Mouse (Mus musculus): Measurements from ENCODE around the gene Gsx2. TPM values are rescaled to one million over a fixed set of nuclear protein-coding genes. Genes with fewer than 3 reads are reported as not detected.

Gsx2 gene
- polyA plus RNA-seq, 1 experiment from 2014 or later, result 0.32 TPM

- Histone ChIP-seq H3K4me2 (no peak overlapping the region), H3K27ac (no peak overlapping the region), H3K9ac (no peak overlapping the region), H3K4me3 (no peak overlapping the region), H3K36me3 (replicated peaks) (no peaks in the 10 kb centered on the region), H3K9me3 (no peaks in the 10 kb centered on the region), H3K27me3 (replicated peaks) (peaks cover 95% of the 10 kb centered on the region), H3K4me1 (peaks cover 10% of the 10 kb centered on the region)
- 0% methylated on average over 13 of the region's 13 CpGs for WGBS
- ATAC-seq (replicated peaks), result no peak
These were observed 5.3 kb upstream of the Gsx2 start for GRCm38 (mm10) chr5:75070132-75070531.

- ATAC-seq (replicated peaks), result no peak
- Histone ChIP-seq H3K4me1 (peaks cover 17% of the 10 kb centered on the region), H3K27ac (no peak overlapping the region)
These were observed 4.6 kb upstream of the Gsx2 start for GRCm38 (mm10) chr5:75070656-75071375.

GRCm38 (mm10) chr5:75071951-75072350 is 3.5 kb upstream of the Gsx2 start:
- Histone ChIP-seq H3K4me3 (no peak overlapping the region), H3K9me3 (no peaks in the 10 kb centered on the region), H3K4me1 (peaks cover 19% of the 10 kb centered on the region)

More at GRCm38 (mm10) chr5:75070656-75071375, 4.6 kb upstream of the Gsx2 start:
- H3K4me3 ChIP-seq, result no peak overlapping the region
- H3K4me2 ChIP-seq, result no peak overlapping the region
- under 1% methylated on average over 23 of the region's 23 CpGs for WGBS
- H3K36me3 ChIP-seq (replicated peaks), result no peaks in the 10 kb centered on the region
- no peaks in the 10 kb centered on the region for H3K9me3 ChIP-seq
- no peak overlapping the region for H3K9ac ChIP-seq
- peaks cover 97% of the 10 kb centered on the region for H3K27me3 ChIP-seq (replicated peaks)

GRCm38 (mm10) chr5:75072532-75072931 is 2.9 kb upstream of the Gsx2 start:
- H3K4me3 ChIP-seq, result no peak overlapping the region
- no peaks in the 10 kb centered on the region for H3K9me3 ChIP-seq
- no peak for ATAC-seq (replicated peaks)
- no peaks in the 10 kb centered on the region for H3K36me3 ChIP-seq (replicated peaks)
- no peak overlapping the region for H3K9ac ChIP-seq
- H3K4me1 ChIP-seq, result peaks cover 14% of the 10 kb centered on the region
- H3K27me3 ChIP-seq (replicated peaks), result peaks cover 97% of the 10 kb centered on the region
- no peak overlapping the region for H3K4me2 ChIP-seq
- 5% methylated on average over 4 of the region's 4 CpGs for WGBS
- no peak overlapping the region for H3K27ac ChIP-seq

More at GRCm38 (mm10) chr5:75071951-75072350, 3.5 kb upstream of the Gsx2 start:
- no peak for ATAC-seq (replicated peaks)
- Histone ChIP-seq H3K9ac (no peak overlapping the region), H3K27ac (no peak overlapping the region), H3K27me3 (replicated peaks) (peaks cover 97% of the 10 kb centered on the region), H3K36me3 (replicated peaks) (no peaks in the 10 kb centered on the region), H3K4me2 (no peak overlapping the region)
- under 1% methylated on average over 10 of the region's 10 CpGs for WGBS

- peaks cover 96% of the 10 kb centered on the region for H3K27me3 ChIP-seq (replicated peaks)
- no peak overlapping the region for H3K9ac ChIP-seq
- H3K4me1 ChIP-seq, result peaks cover 13% of the 10 kb centered on the region
- WGBS, result 33% methylated on average over 1 of the region's 1 CpGs
- H3K4me3 ChIP-seq, result no peak overlapping the region
- no peak for ATAC-seq (replicated peaks)
- no peak overlapping the region for H3K4me2 ChIP-seq
- no peaks in the 10 kb centered on the region for H3K9me3 ChIP-seq
- H3K36me3 ChIP-seq (replicated peaks), result no peaks in the 10 kb centered on the region
- H3K27ac ChIP-seq, result no peak overlapping the region
These were observed 2.2 kb upstream of the Gsx2 start for GRCm38 (mm10) chr5:75073167-75073566.

GRCm38 (mm10) chr5:75073684-75074083 is 1.7 kb upstream of the Gsx2 start:
- Histone ChIP-seq H3K9ac (no peak overlapping the region), H3K27me3 (replicated peaks) (peaks cover 96% of the 10 kb centered on the region), H3K36me3 (replicated peaks) (no peaks in the 10 kb centered on the region), H3K4me1 (peaks cover 13% of the 10 kb centered on the region), H3K9me3 (no peaks in the 10 kb centered on the region), H3K4me3 (no peak overlapping the region), H3K27ac (no peak overlapping the region), H3K4me2 (no peak overlapping the region)
- ATAC-seq (replicated peaks), result no peak
- WGBS, result 9% methylated on average over 3 of the region's 3 CpGs

GRCm38 (mm10) chr5:75074132-75074531 is 1.3 kb upstream of the Gsx2 start:
- Histone ChIP-seq H3K27me3 (replicated peaks) (peaks cover 96% of the 10 kb centered on the region), H3K4me1 (peaks cover 13% of the 10 kb centered on the region), H3K9me3 (no peaks in the 10 kb centered on the region), H3K4me3 (no peak overlapping the region), H3K4me2 (no peak overlapping the region), H3K27ac (no peak overlapping the region), H3K36me3 (replicated peaks) (no peaks in the 10 kb centered on the region), H3K9ac (no peak overlapping the region)
- ATAC-seq (replicated peaks), result no peak
- WGBS, result 9% methylated on average over 4 of the region's 4 CpGs

- WGBS, result 6% methylated on average over 15 of the region's 15 CpGs
- Histone ChIP-seq H3K4me2 (peak overlapping the region; percentile 46; the same call in 1 of the 2 replicates), H3K27ac (no peak overlapping the region), H3K9ac (no peak overlapping the region), H3K4me1 (peaks cover 13% of the 10 kb centered on the region), H3K27me3 (replicated peaks) (peaks cover 96% of the 10 kb centered on the region), H3K9me3 (no peaks in the 10 kb centered on the region), H3K36me3 (replicated peaks) (no peaks in the 10 kb centered on the region), H3K4me3 (peak overlapping the region; percentile 27)
- no peak for ATAC-seq (replicated peaks)
These were observed 641 bp upstream of the Gsx2 start for GRCm38 (mm10) chr5:75074537-75075382.

- peaks cover 98% of the 10 kb centered on the region for H3K27me3 ChIP-seq (replicated peaks)
- peak overlapping the region; percentile 46 for H3K4me2 ChIP-seq
- H3K4me3 ChIP-seq, result peak overlapping the region; percentile 27
- no peak for ATAC-seq (replicated peaks)
- under 1% methylated on average over 17 of the region's 17 CpGs for WGBS
- no peaks in the 10 kb centered on the region for H3K36me3 ChIP-seq (replicated peaks)
- no peaks in the 10 kb centered on the region for H3K9me3 ChIP-seq
- H3K4me1 ChIP-seq, result peaks cover 13% of the 10 kb centered on the region
- no peak overlapping the region for H3K27ac ChIP-seq
- H3K9ac ChIP-seq, result no peak overlapping the region
These were observed 1.1 kb downstream of the Gsx2 start for GRCm38 (mm10) chr5:75076326-75077050.

- Histone ChIP-seq H3K4me3 (no peak overlapping the region), H3K4me2 (no peak overlapping the region)
These were observed 1.6 kb downstream of the Gsx2 start for GRCm38 (mm10) chr5:75077051-75077380.

GRCm38 (mm10) chr5:75079564-75079963 is 4.2 kb downstream of the Gsx2 start:
- peaks cover 23% of the 10 kb centered on the region for H3K4me1 ChIP-seq
- H3K4me3 ChIP-seq, result no peak overlapping the region
- H3K4me2 ChIP-seq, result no peak overlapping the region
- H3K27me3 ChIP-seq (replicated peaks), result peaks cover 94% of the 10 kb centered on the region
- no peaks in the 10 kb centered on the region for H3K36me3 ChIP-seq (replicated peaks)
- WGBS, result under 1% methylated on average over 7 of the region's 7 CpGs
- no peak overlapping the region for H3K27ac ChIP-seq
- no peaks in the 10 kb centered on the region for H3K9me3 ChIP-seq
- no peak overlapping the region for H3K9ac ChIP-seq
- ATAC-seq (replicated peaks), result no peak

More at GRCm38 (mm10) chr5:75077051-75077380, 1.6 kb downstream of the Gsx2 start:
- no peak overlapping the region for H3K27ac ChIP-seq
- WGBS, result 3% methylated on average over 19 of the region's 19 CpGs
- H3K36me3 ChIP-seq (replicated peaks), result no peaks in the 10 kb centered on the region
- no peaks in the 10 kb centered on the region for H3K9me3 ChIP-seq
- ATAC-seq (replicated peaks), result no peak
- H3K4me1 ChIP-seq, result peaks cover 13% of the 10 kb centered on the region
- H3K9ac ChIP-seq, result no peak overlapping the region
- H3K27me3 ChIP-seq (replicated peaks), result peaks cover 97% of the 10 kb centered on the region

GRCm38 (mm10) chr5:75082439-75082838 is 7.0 kb downstream of the Gsx2 start:
- Histone ChIP-seq H3K4me3 (no peak overlapping the region), H3K4me1 (peaks cover 18% of the 10 kb centered on the region), H3K27ac (no peak overlapping the region), H3K27me3 (replicated peaks) (peaks cover 93% of the 10 kb centered on the region), H3K9me3 (no peaks in the 10 kb centered on the region), H3K4me2 (no peak overlapping the region), H3K36me3 (replicated peaks) (no peaks in the 10 kb centered on the region), H3K9ac (no peak overlapping the region)
- 6% methylated on average over 6 of the region's 6 CpGs for WGBS
- ATAC-seq (replicated peaks), result no peak
